Mouse (Mus musculus) embryonic fibroblast, embryonic 13.5 days (primary cell): ENCODE measurements at regions not wholly inside any gene's neighbourhood (a gene's known extent, or its start where the extent isn't known, plus 50 kb on each side); places are given as distances from the start of the nearest gene placed in this dataset.

Experiments used
- H3K27ac ChIP-seq: 2 replicates; pipeline ENCODE4 v1.5.1; 2012; ENCODE audit warnings: low read length, control low read depth, inconsistent platforms; ENCODE audit not compliant: insufficient read depth
- H3K4me1 ChIP-seq: 2 replicates; pipeline ENCODE4 v1.6.1; 2011; ENCODE audit warnings: low read length; ENCODE audit not compliant: control insufficient read depth, insufficient read depth
- H3K4me3 ChIP-seq: 2 replicates; pipeline ENCODE4 v1.5.1; 2011; ENCODE audit warnings: mild to moderate bottlenecking, control low read depth, low read length; ENCODE audit not compliant: insufficient read depth
- CTCF ChIP-seq: IDR thresholded peaks from 2 replicates; pipeline ENCODE4 v1.5.1; 2011; ENCODE audit warnings: mild to moderate bottlenecking, control low read depth, low read length, moderate library complexity, borderline replicate concordance; ENCODE audit not compliant: insufficient read depth
- POLR2A ChIP-seq: IDR thresholded peaks from 2 replicates; pipeline ENCODE4 v1.6.1; 2011; ENCODE audit warnings: low read depth, mild to moderate bottlenecking, control low read depth, low read length, moderate library complexity

DNA sequence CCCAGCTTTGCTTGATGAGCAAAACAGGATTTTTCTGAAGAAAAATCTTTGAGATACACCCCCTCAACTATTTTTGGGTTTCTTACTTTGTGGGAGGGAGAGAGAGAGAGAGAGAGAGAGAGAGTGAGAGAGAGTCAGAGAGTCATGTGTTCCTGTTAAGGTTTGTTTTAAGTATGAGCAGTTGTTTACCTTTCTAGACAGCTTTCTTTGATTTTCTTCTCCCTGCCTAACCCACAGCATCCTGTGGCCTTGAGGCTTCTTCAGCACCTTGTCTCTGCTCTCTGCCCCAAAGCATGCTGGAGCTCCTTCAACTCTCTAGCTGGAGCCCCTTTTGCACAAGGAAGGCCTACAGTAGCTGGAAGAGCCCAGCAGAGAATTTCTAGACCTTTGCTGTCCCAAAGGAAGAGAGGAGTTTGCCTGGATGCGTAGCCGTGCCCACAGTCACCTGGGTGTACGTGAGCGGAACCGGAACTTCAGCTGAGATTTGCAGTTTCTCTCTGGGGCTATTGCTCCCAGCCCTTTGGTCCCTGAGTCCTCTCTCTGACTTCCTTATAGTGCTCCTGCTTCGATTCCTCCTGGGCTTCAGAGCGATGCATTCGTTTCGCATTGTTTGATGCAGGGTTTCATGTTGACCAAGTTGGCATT is 1242.1 kb upstream of the A1bg start:
- Histone ChIP-seq H3K4me1 (peaks cover 4% of the 10 kb centered on the region; the same call in 1 of the 2 replicates), H3K4me3 (no peak overlapping the region), H3K27ac (no peak overlapping the region)
- TF ChIP-seq POLR2A (no peak), CTCF (no peak)

DNA sequence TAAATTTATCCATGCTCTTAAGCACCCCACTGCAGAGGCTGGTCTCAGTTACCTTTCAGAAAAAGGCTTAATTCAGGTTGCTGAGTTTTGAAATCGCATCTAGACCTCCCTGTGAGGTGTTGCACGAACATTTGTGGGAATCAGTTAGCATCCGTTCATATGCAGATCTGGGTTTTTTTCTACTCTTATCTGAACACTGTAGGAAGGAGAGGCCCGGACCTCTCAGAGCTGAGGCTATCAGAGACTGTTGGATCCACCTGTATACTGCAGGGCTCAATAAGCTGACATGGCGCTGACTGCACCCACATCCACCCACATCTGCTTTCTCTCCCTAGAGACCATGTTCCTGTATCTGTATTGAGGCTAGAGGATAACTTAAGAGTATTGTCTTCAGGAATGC is 1240.4 kb upstream of the A1bg start:
- Histone ChIP-seq H3K4me3 (no peak overlapping the region), H3K4me1 (peaks cover 5% of the 10 kb centered on the region; the same call in 1 of the 2 replicates), H3K27ac (no peak overlapping the region)
- no peak for TF ChIP-seq CTCF
- no peak for TF ChIP-seq POLR2A

DNA sequence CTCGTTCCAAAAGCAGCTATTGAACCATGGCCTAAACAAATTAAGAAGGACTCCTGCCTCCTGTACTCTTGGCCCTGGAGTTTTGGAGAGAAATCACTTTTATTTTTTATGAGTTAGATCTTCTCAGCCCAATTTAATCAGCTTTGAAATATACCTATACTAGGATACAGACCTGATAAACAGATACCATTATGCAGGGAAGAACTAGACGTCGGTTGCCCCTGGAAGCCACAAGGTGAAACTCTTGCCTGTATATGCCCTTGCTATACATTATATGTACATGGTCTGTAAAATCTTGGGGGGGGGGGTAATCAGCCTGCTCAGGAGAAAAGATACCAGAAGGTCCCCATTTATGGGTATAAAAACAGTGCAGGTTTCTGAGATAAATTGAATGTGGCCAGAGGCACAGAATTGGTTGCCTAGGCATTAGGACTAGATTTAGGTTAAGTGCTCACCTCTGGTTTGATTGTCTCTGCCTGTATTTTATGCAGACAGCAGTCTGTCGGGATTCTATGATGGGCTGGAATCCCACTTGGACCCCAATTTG is 1239.9 kb upstream of the A1bg start:
- peaks cover 5% of the 10 kb centered on the region; the same call in 1 of the 2 replicates for H3K4me1 ChIP-seq
- H3K27ac ChIP-seq, result no peak overlapping the region
- TF ChIP-seq POLR2A, result no peak
- TF ChIP-seq CTCF, result no peak
- H3K4me3 ChIP-seq, result no peak overlapping the region

DNA sequence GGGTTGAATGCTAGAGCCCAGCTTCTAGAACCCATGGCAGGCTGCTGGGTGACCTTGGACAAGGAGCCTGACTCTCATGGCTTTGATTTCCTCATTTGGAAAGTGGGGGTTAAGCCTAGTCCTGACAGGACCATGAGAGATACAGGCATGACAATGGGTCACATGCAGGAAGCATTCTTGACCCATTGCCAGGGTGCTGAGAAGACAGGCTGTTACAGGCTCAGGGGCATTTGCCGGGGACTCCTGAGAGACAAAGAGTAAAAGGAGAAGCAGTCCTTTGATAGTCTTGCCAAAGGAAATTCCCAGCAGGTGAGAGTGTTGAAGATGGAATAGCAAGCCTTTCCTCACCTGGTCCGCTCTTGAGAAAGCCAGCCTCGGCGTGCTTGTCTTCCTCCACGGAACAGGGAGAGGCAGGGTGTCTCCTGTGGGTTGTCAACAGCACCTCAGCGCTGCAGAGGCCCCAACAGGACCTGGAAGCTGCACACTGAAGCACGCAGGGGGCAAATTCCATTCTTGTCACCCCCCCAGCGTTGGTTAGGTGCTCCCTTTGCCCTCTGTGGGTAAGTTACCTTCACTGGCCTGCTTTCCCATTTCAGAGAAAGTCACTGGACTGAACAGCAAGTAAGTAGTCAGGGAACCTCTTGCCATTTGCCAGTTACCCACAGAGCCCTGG is 1239.3 kb upstream of the A1bg start:
- Histone ChIP-seq H3K27ac (no peak overlapping the region), H3K4me1 (peaks cover 5% of the 10 kb centered on the region; the same call in 1 of the 2 replicates), H3K4me3 (no peak overlapping the region)
- no peak for TF ChIP-seq CTCF
- no peak for TF ChIP-seq POLR2A

DNA sequence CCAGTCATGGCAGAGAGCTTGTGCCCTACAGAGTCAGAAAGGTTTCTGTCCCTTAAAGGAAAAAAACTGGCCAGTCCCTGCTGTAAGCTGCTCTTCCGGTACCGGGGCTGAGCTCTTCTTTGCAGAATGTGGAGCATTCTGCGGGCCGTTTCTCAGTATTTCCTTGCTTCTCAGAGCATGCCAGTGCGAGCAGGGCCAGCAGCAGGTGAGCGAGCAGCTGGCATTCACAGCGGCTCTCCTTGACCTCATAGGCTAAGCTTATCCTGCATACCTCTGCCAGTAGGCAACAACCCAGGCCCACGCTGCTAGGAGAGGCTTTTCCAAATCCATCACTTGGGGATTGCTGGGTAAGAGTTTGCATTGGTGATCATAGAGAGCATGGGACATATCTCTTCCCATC is 1238.2 kb upstream of the A1bg start:
- TF ChIP-seq CTCF (no peak), POLR2A (no peak)
- Histone ChIP-seq H3K4me1 (peaks cover 4% of the 10 kb centered on the region; the same call in 1 of the 2 replicates), H3K4me3 (no peak overlapping the region), H3K27ac (no peak overlapping the region)

DNA sequence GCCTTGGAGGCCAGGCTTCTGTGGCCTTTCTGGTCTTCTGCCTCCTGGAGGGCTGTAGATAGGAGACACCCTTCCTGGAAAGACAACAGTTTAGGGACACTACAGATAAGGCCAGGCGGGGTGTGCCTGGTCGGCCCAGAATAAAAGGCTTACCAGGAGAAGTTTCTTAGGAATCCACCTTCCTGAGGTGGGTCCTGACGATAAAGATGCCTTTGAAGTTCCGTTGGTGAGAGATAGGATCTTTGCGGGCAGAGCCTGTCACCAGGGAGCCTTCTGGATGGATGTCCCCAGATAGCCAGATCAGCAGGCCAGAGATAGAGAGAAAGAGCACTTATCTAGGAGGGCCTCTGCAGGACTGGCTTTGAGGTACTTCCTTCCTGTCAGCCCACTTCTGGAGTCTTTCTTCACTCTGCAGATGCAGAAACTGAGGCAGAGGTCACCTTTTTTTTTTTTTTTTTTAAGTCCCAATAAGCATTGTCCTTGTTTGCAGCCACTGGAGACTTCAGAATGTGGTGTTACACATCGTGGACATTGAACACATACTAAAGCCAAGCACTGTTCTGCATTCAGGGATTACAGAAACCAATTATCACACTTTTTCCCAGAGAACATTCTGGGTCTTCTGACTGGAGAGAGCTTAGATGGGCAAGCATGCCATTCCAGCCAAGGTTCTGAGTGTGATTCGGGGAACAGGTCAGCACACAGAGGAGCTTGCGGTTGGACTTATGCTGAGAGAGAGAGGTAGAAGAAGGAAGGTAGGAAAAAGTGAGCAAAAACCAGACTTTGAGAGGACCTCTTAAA is 1236.3 kb upstream of the A1bg start:
- Histone ChIP-seq H3K4me3 (no peak overlapping the region), H3K4me1 (peaks cover 2% of the 10 kb centered on the region; the same call in 1 of the 2 replicates), H3K27ac (no peak overlapping the region)
- TF ChIP-seq CTCF (no peak), POLR2A (no peak)

DNA sequence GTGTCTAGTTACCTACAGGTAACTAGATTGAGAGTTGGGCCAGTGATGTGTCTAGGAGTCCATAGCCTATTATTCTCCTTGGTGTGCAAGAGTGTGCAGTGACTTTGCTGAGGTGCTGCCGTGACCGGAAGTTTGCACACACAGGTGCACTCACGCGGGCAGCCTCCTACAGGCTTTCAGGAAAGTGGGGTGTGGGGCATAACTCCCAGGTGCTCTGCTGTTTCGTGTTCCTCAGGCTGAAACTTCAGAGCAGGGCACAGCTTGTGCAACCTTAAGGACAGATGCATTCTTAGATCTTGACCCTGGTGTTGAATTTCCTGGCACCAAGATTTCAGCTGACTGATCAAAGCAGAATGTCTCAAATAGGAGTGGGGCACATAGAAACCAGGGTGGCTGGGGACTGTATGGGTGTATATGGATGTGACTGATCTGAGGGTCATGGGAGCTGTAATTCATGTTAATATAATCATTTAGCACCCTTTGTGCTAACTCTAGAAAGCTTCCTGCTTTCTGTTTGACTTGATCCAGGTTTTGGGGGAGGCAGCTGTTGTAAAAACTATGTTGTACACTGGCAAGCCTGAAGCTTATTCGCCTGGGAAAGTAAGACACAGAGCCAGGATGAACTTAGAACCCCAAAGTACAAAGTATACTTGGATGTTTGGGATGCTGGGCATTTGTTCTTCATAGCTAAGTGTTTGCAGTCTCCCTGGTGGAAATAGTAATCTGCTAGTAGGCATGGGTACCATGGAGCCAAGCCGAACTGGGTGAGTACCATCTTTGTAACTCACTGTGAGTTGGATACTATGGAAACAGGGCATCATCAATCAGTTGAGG is 1234.6 kb upstream of the A1bg start:
- H3K4me3 ChIP-seq, result no peak overlapping the region
- peaks cover 2% of the 10 kb centered on the region; the same call in 1 of the 2 replicates for H3K4me1 ChIP-seq
- H3K27ac ChIP-seq, result no peak overlapping the region
- no peak for TF ChIP-seq POLR2A
- TF ChIP-seq CTCF, result no peak

DNA sequence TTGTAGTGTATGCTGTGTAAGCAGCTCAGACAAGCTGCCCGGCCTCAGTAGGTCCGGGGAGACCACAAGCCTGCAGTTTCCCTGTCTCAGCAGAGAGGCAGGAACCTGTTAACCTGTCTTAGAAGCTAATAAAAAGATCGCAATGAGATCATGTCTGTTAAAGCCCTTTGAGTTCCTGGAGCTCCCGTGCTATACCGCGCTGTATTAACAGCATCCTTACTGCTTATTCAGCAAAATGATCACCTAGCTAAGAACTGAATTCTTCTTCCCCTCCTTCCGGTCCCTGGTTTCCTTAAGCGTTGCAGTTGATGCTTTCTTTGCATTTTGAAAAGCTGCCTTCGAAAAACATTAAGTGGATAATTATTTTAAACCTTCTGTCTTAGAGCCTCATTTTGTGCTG is 1230.4 kb upstream of the A1bg start:
- H3K4me1 ChIP-seq, result peaks cover 5% of the 10 kb centered on the region; the same call in 1 of the 2 replicates
- H3K27ac ChIP-seq, result no peak overlapping the region

DNA sequence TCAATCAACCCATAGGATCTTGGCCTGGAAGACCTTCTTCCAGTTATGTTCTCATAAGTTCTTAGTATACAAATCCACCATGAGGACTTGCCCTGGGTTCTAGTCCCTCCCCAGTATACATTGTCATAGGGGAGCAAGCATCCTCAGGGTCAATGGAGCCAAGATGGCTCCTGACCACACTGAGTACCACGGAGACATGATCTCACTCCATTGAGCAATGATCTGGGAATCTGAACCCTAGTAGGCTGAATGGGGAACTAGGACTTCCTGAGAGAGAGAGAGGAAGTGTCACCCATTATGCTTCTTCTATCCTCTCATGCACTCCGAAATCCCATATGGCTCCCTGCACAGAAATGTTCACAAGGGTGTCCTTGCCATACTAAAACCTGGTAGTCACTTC is 1229.3 kb upstream of the A1bg start:
- peaks cover 7% of the 10 kb centered on the region; the same call in 1 of the 2 replicates for H3K4me1 ChIP-seq
- no peak overlapping the region for H3K27ac ChIP-seq
- H3K4me3 ChIP-seq, result no peak overlapping the region
- TF ChIP-seq CTCF, result no peak
- no peak for TF ChIP-seq POLR2A

More for the DNA sequence above, 1230.4 kb upstream of the A1bg start:
- H3K4me3 ChIP-seq, result no peak overlapping the region
- TF ChIP-seq POLR2A, result no peak
- TF ChIP-seq CTCF, result no peak
